Mouse (Mus musculus): ENCODE data around the gene Gramd4. TPM values are rescaled to one million over a fixed set of nuclear protein-coding genes. Genes with fewer than 3 reads are reported as not detected.

Gramd4 gene
- polyA plus RNA-seq, 1 experiment, result 25.1 TPM

GRCm38 (mm10) chr15:86181941-86182439 lies 124.5 kb downstream of the Gramd4 start:
- peak overlapping the region; percentile 93 for H3K27ac ChIP-seq (ENCODE audit: insufficient read depth, low read depth, low read length)
- TF ChIP-seq POLR2A (IDR thresholded peaks at IDR 0.05; ENCODE audit: low read depth, low read length) (no peak), CTCF (IDR thresholded peaks at IDR 0.05; ENCODE audit: extremely low read depth, insufficient read length, insufficient replicate concordance, low read depth, low read length) (no peak)
- H3K36me3 ChIP-seq (ENCODE audit: control insufficient read depth, insufficient read depth, low read length), result no peaks in the 10 kb centered on the region
- peaks cover 51% of the 10 kb centered on the region for H3K4me1 ChIP-seq (ENCODE audit: control insufficient read depth, insufficient read depth, insufficient read length, low read length)
- no peaks in the 10 kb centered on the region for H3K27me3 ChIP-seq (ENCODE audit: control insufficient read depth, insufficient read depth, low read length)
- peak overlapping the region; percentile 48 for H3K4me3 ChIP-seq (ENCODE audit: low read depth, low read length)
- 3% methylated on average over 11 of the region's 11 CpGs for WGBS

GRCm38 (mm10) chr15:86182646-86183045 lies 125.2 kb downstream of the Gramd4 start:
- TF ChIP-seq CTCF (IDR thresholded peaks at IDR 0.05; ENCODE audit: extremely low read depth, insufficient read length, insufficient replicate concordance, low read depth, low read length) (no peak), POLR2A (IDR thresholded peaks at IDR 0.05; ENCODE audit: low read depth, low read length) (no peak)
- peak overlapping the region; percentile 17 for H3K4me3 ChIP-seq (ENCODE audit: low read depth, low read length)
- no peaks in the 10 kb centered on the region for H3K36me3 ChIP-seq (ENCODE audit: control insufficient read depth, insufficient read depth, low read length)
- H3K27ac ChIP-seq (ENCODE audit: insufficient read depth, low read depth, low read length), result peak overlapping the region; percentile 93
- H3K4me1 ChIP-seq (ENCODE audit: control insufficient read depth, insufficient read depth, insufficient read length, low read length), result peaks cover 47% of the 10 kb centered on the region
- no peaks in the 10 kb centered on the region for H3K27me3 ChIP-seq (ENCODE audit: control insufficient read depth, insufficient read depth, low read length)
- WGBS, result 7% methylated on average over 13 of the region's 13 CpGs

- WGBS, result 88% methylated on average over 8 of the region's 8 CpGs
- Histone ChIP-seq H3K27ac (ENCODE audit: insufficient read depth, low read depth, low read length) (peak overlapping the region; percentile 77), H3K4me3 (ENCODE audit: low read depth, low read length) (peak overlapping the region; percentile 4)
Measured at GRCm38 (mm10) chr15:86183484-86183883, 126.0 kb downstream of the Gramd4 start.

GRCm38 (mm10) chr15:86184071-86184470 lies 126.6 kb downstream of the Gramd4 start:
- H3K4me3 ChIP-seq (ENCODE audit: low read depth, low read length), result peak overlapping the region; percentile 97

More at GRCm38 (mm10) chr15:86183484-86183883, 126.0 kb downstream of the Gramd4 start:
- Histone ChIP-seq H3K36me3 (ENCODE audit: control insufficient read depth, insufficient read depth, low read length) (no peaks in the 10 kb centered on the region), H3K4me1 (ENCODE audit: control insufficient read depth, insufficient read depth, insufficient read length, low read length) (peaks cover 43% of the 10 kb centered on the region), H3K27me3 (ENCODE audit: control insufficient read depth, insufficient read depth, low read length) (no peaks in the 10 kb centered on the region)
- TF ChIP-seq POLR2A (IDR thresholded peaks at IDR 0.05; ENCODE audit: low read depth, low read length) (no peak), CTCF (IDR thresholded peaks at IDR 0.05; ENCODE audit: extremely low read depth, insufficient read length, insufficient replicate concordance, low read depth, low read length) (no peak)

GRCm38 (mm10) chr15:86184851-86185688 lies 127.6 kb downstream of the Gramd4 start:
- H3K4me1 ChIP-seq (ENCODE audit: control insufficient read depth, insufficient read depth, insufficient read length, low read length), result peaks cover 51% of the 10 kb centered on the region
- no peaks in the 10 kb centered on the region for H3K27me3 ChIP-seq (ENCODE audit: control insufficient read depth, insufficient read depth, low read length)
- H3K27ac ChIP-seq (ENCODE audit: insufficient read depth, low read depth, low read length), result peak overlapping the region; percentile 97
- H3K36me3 ChIP-seq (ENCODE audit: control insufficient read depth, insufficient read depth, low read length), result no peaks in the 10 kb centered on the region
- TF ChIP-seq CTCF (IDR thresholded peaks at IDR 0.05; ENCODE audit: extremely low read depth, insufficient read length, insufficient replicate concordance, low read depth, low read length), result no peak
- no peak; the same call in 1 of the 2 replicates for TF ChIP-seq POLR2A (IDR thresholded peaks at IDR 0.05; ENCODE audit: low read depth, low read length)
- H3K4me3 ChIP-seq (ENCODE audit: low read depth, low read length), result peak overlapping the region; percentile 97
- under 1% methylated on average over 70 of the region's 70 CpGs for WGBS

More at GRCm38 (mm10) chr15:86184071-86184470, 126.6 kb downstream of the Gramd4 start:
- no peak for TF ChIP-seq CTCF (IDR thresholded peaks at IDR 0.05; ENCODE audit: extremely low read depth, insufficient read length, insufficient replicate concordance, low read depth, low read length)
- TF ChIP-seq POLR2A (IDR thresholded peaks at IDR 0.05; ENCODE audit: low read depth, low read length), result no peak
- H3K27ac ChIP-seq (ENCODE audit: insufficient read depth, low read depth, low read length), result peak overlapping the region; percentile 97; the same call in 1 of the 2 replicates
- H3K4me1 ChIP-seq (ENCODE audit: control insufficient read depth, insufficient read depth, insufficient read length, low read length), result peaks cover 47% of the 10 kb centered on the region
- H3K36me3 ChIP-seq (ENCODE audit: control insufficient read depth, insufficient read depth, low read length), result no peaks in the 10 kb centered on the region
- no peaks in the 10 kb centered on the region for H3K27me3 ChIP-seq (ENCODE audit: control insufficient read depth, insufficient read depth, low read length)
- WGBS, result 52% methylated on average over 5 of the region's 5 CpGs

- TF ChIP-seq CTCF (IDR thresholded peaks at IDR 0.05; ENCODE audit: extremely low read depth, insufficient read length, insufficient replicate concordance, low read depth, low read length), result peak; percentile 27; the same call in 1 of the 2 replicates
- TF ChIP-seq POLR2A (IDR thresholded peaks at IDR 0.05; ENCODE audit: low read depth, low read length), result peak; percentile 68
- no peaks in the 10 kb centered on the region for H3K27me3 ChIP-seq (ENCODE audit: control insufficient read depth, insufficient read depth, low read length)
- H3K36me3 ChIP-seq (ENCODE audit: control insufficient read depth, insufficient read depth, low read length), result no peaks in the 10 kb centered on the region
- H3K4me3 ChIP-seq (ENCODE audit: low read depth, low read length), result peak within 1 kb of the TSS; percentile 97
- peak within 1 kb of the TSS; percentile 97 for H3K27ac ChIP-seq (ENCODE audit: insufficient read depth, low read depth, low read length)
- H3K4me1 ChIP-seq (ENCODE audit: control insufficient read depth, insufficient read depth, insufficient read length, low read length), result peaks cover 48% of the 10 kb centered on the region
- 3% methylated on average over 42 of the region's 43 CpGs for WGBS
Measured at GRCm38 (mm10) chr15:86185689-86186569, 128.4 kb downstream of the Gramd4 start, which contains the start of gene Cerk. Gene Cerk, minus strand, starts transcription at chr15:86186141.

Measured in small intestine, adult 2 months (tissue).